Mouse (Mus musculus) embryonic facial prominence, embryonic 11.5 days (tissue): ENCODE data around the gene Gng5. TPM values are rescaled to one million over a fixed set of nuclear protein-coding genes. Genes with fewer than 3 reads are reported as not detected.

Experiments
- ATAC-seq: fragments of 200-750 bp; cut with Nextera tagmentation; replicated peaks from 2 replicates; pipeline ENCODE4 v1.8.0; 2017; ENCODE audit warnings: low read depth; ENCODE audit not compliant: insufficient number of reproducible peaks, low FRiP score, low TSS enrichment
- DNase-seq: peaks from one replicate; pipeline ENCODE4 v3.0.0-alpha.2; 2015; ENCODE audit warnings: low spot score
- H3K27ac ChIP-seq: fragments of 300-500 bp; sonication (generic); replicated peaks from 2 replicates; pipeline ENCODE4 v1.5.1; 2014; ENCODE audit warnings: mild to moderate bottlenecking, low read depth, low read length, control low read depth
- H3K27me3 ChIP-seq: fragments of 300-500 bp; sonication (generic); 2 replicates; pipeline ENCODE4 v1.6.1; 2014; ENCODE audit warnings: mild to moderate bottlenecking, low read length, moderate library complexity, mixed read lengths; ENCODE audit not compliant: control insufficient read depth, insufficient read depth
- H3K36me3 ChIP-seq: fragments of 300-500 bp; sonication (generic); replicated peaks from 2 replicates; pipeline ENCODE4 v1.6.1; 2014; ENCODE audit warnings: low read depth, mild to moderate bottlenecking, low read length, moderate library complexity, mixed read lengths; ENCODE audit not compliant: control insufficient read depth, insufficient read depth
- H3K4me1 ChIP-seq: fragments of 300-500 bp; sonication (generic); 2 replicates; pipeline ENCODE4 v1.6.1; 2014; ENCODE audit warnings: low read length, mixed read lengths; ENCODE audit not compliant: control insufficient read depth, insufficient read depth
- H3K4me2 ChIP-seq: fragments of 300-500 bp; sonication (generic); 2 replicates; pipeline ENCODE4 v1.6.1; 2014; ENCODE audit warnings: low read depth, mild to moderate bottlenecking, control low read depth, low read length, moderate library complexity
- H3K4me3 ChIP-seq: fragments of 300-500 bp; sonication (generic); 2 replicates; pipeline ENCODE4 v1.5.1; 2014; ENCODE audit warnings: low read depth, low read length, control low read depth
- H3K9ac ChIP-seq: fragments of 300-500 bp; sonication (generic); replicated peaks from 2 replicates; pipeline ENCODE4 v1.6.1; 2014; ENCODE audit warnings: mild to moderate bottlenecking, control low read depth, low read length
- H3K9me3 ChIP-seq: fragments of 300-500 bp; sonication (generic); replicated peaks from 2 replicates; pipeline ENCODE4 v1.6.1; 2016; ENCODE audit warnings: mild to moderate bottlenecking, low read length, inconsistent platforms, mixed read lengths; ENCODE audit not compliant: control insufficient read depth
- WGBS: fragments of 180-500 bp; shearing (Covaris S2); extraction: QIAGEN DNeasy Blood & Tissue Kit; methylation state at CpG from one replicate; pipeline ENCODE4 v1.1.7; 2014; 5-methylcytosine and 5-hydroxymethylcytosine counted together
- polyA plus RNA-seq: library from polyadenylated mRNA; unstranded; fragments of >200 nt; fragmentation: Nextera tagmentation; extraction: Ambion mirVana; gene quantifications from 2 replicates; pipeline ENCODE4 v1.2.1, GENCODE M21; 2014

Gng5 gene
- polyA plus RNA-seq, 1 experiment from 2014 or later = 1,165 TPM

- peak overlapping the region; percentile 60 for H3K4me2 ChIP-seq
- H3K9me3 ChIP-seq = no peaks in the 10 kb centered on the region
- no peak for DNase-seq
- peak overlapping the region; percentile 81 for H3K4me3 ChIP-seq
- 41% methylated on average over 5 of the region's 5 CpGs for WGBS
- H3K4me1 ChIP-seq = no peaks in the 10 kb centered on the region
- H3K27ac ChIP-seq = peak overlapping the region; percentile 96; the same call in 1 of the 2 replicates
- peak; percentile 22 for ATAC-seq
- no peaks in the 10 kb centered on the region for H3K27me3 ChIP-seq
- H3K36me3 ChIP-seq = peaks cover 4% of the 10 kb centered on the region; the same call in 1 of the 2 replicates
- peak overlapping the region; percentile 90 for H3K9ac ChIP-seq
Observed at GRCm38 (mm10) chr3:146520226-146520797, 20.7 kb downstream of the Gng5 start.

GRCm38 (mm10) chr3:146520798-146521651 is 21.4 kb downstream of the Gng5 start, which contains the start of gene Rpf1:
TSS of gene Rpf1 (minus strand) at chr3:146521429.
- WGBS = under 1% methylated on average over 49 of the region's 82 CpGs
- H3K27ac ChIP-seq = peak within 1 kb of the TSS; percentile 96
- peak; percentile 94 for ATAC-seq

GRCm38 (mm10) chr3:146521652-146522020 is 22.0 kb downstream of the Gng5 start:
- no peaks in the 10 kb centered on the region for H3K9me3 ChIP-seq
- peak overlapping the region; percentile 90 for H3K9ac ChIP-seq
- H3K36me3 ChIP-seq = peaks cover 4% of the 10 kb centered on the region; the same call in 1 of the 2 replicates
- peak overlapping the region; percentile 96; the same call in 1 of the 2 replicates for H3K27ac ChIP-seq
- 0 out of 2 replicates have a peak, but pooled peaks have one; percentile 19 for ATAC-seq
- DNase-seq = peak; percentile 40
- WGBS = 18% methylated on average over 8 of the region's 8 CpGs
- no peaks in the 10 kb centered on the region for H3K4me1 ChIP-seq
- H3K4me2 ChIP-seq = peak overlapping the region; percentile 60
- no peaks in the 10 kb centered on the region for H3K27me3 ChIP-seq
- peak overlapping the region; percentile 81 for H3K4me3 ChIP-seq

More at GRCm38 (mm10) chr3:146520798-146521651, 21.4 kb downstream of the Gng5 start, which contains the start of gene Rpf1:
- DNase-seq = peak; percentile 95
- Histone ChIP-seq H3K9ac (peak within 1 kb of the TSS; percentile 90), H3K4me2 (peak within 1 kb of the TSS; percentile 60), H3K27me3 (no peaks in the 10 kb centered on the region), H3K4me1 (no peaks in the 10 kb centered on the region), H3K4me3 (peak within 1 kb of the TSS; percentile 81), H3K9me3 (no peaks in the 10 kb centered on the region), H3K36me3 (peaks cover 4% of the 10 kb centered on the region; the same call in 1 of the 2 replicates)

GRCm38 (mm10) chr3:146528335-146528734 is 28.7 kb downstream of the Gng5 start:
- WGBS = 52% methylated on average over 2 of the region's 2 CpGs
- no peaks in the 10 kb centered on the region for H3K36me3 ChIP-seq
- DNase-seq (no peak), ATAC-seq (no peak)
- H3K4me1 ChIP-seq = no peaks in the 10 kb centered on the region
- H3K4me2 ChIP-seq = no peak overlapping the region
- no peak overlapping the region for H3K27ac ChIP-seq
- no peak overlapping the region for H3K4me3 ChIP-seq
- no peak overlapping the region for H3K9ac ChIP-seq
- H3K9me3 ChIP-seq = no peaks in the 10 kb centered on the region
- H3K27me3 ChIP-seq = no peaks in the 10 kb centered on the region

- no peak overlapping the region for H3K27ac ChIP-seq
- no peaks in the 10 kb centered on the region for H3K4me1 ChIP-seq
- H3K4me3 ChIP-seq = no peak overlapping the region
- no peaks in the 10 kb centered on the region for H3K9me3 ChIP-seq
- no peaks in the 10 kb centered on the region for H3K27me3 ChIP-seq
- no peaks in the 10 kb centered on the region for H3K36me3 ChIP-seq
- H3K4me2 ChIP-seq = no peak overlapping the region
- no peak for DNase-seq
- WGBS = 63% methylated on average over 6 of the region's 6 CpGs
- H3K9ac ChIP-seq = no peak overlapping the region
- no peak for ATAC-seq
Observed at GRCm38 (mm10) chr3:146534986-146535385, 35.4 kb downstream of the Gng5 start.

- ATAC-seq (no peak), DNase-seq (no peak)
- WGBS = 84% methylated on average over 4 of the region's 4 CpGs
- Histone ChIP-seq H3K36me3 (no peaks in the 10 kb centered on the region), H3K4me2 (no peak overlapping the region), H3K9ac (no peak overlapping the region), H3K27ac (no peak overlapping the region), H3K27me3 (no peaks in the 10 kb centered on the region), H3K4me1 (no peaks in the 10 kb centered on the region), H3K9me3 (no peaks in the 10 kb centered on the region), H3K4me3 (no peak overlapping the region)
Observed at GRCm38 (mm10) chr3:146540521-146541273, 41.1 kb downstream of the Gng5 start.

- Histone ChIP-seq H3K4me2 (no peak overlapping the region), H3K4me3 (no peak overlapping the region), H3K27me3 (no peaks in the 10 kb centered on the region), H3K27ac (no peak overlapping the region), H3K36me3 (no peaks in the 10 kb centered on the region), H3K9ac (no peak overlapping the region), H3K4me1 (no peaks in the 10 kb centered on the region), H3K9me3 (no peaks in the 10 kb centered on the region)
- DNase-seq (no peak), ATAC-seq (no peak)
- WGBS = 29% methylated on average over 1 of the region's 1 CpGs
Observed at GRCm38 (mm10) chr3:146543632-146544031, 44.0 kb downstream of the Gng5 start.
